Mouse (Mus musculus): Measurements from ENCODE around the gene Surf6.

Gene Surf6

DNA sequence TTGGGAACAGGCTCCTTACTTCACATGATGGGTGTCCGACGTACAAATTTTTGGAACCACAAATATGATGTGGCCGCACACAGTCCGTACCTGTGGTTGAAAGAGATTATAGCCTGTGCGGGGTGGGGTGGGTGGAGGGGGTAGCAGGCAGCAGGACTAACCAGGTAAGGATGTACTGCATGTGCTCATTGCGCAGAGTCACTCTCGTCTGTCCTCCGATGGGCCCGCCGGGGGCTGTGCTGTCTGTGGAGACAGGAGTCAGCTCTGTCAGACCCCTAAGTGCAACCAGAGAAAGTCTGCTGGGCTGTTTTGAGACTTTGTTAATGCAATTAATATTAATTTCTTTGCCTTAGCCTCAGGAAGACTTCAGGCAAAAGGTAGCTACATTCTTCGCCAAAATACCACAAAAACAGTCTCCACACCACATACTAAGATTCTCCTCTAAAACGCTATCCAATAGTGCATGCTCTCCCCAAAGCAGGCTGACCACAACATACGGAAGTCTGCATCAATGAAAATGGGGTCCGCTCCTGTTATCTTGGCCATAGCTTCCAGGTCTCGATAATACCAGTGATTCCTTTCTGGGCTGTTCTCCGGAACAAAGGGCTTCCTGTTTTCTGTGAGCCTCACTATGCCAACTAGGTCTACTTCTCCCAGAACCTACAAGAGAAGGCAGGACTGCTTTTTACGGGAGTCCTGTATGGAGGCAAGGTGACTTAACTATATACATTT lies 10.9 kb upstream of the Surf6 start:
- DNase-seq (ENCODE audit: low read depth, low spot score), result peak; percentile 38

DNA sequence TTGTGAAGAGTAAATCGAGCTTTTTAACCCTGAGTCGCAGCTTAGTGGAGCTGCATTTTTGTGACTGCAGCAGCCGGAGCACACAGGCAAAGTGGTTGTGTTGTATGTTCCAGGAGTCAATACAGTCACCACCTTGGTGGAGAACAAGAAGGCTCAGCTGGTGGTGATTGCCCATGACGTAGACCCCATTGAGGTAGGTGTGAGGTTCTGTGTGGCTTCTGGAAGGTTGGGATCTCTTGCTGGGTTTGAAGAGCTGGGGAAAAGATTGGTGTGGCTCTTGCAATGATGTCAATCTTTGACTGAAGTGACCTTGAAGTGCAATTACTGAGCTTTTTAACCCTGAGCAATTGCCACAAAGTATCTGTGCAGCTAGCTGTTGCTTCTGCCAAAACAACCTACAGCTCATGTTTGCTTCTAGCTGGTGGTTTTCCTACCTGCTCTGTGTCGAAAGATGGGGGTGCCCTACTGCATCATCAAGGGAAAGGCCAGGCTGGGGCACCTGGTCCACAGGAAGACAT lies 9.6 kb upstream of the Surf6 start:
- peak; percentile 51 for DNase-seq (ENCODE audit: low read depth, low spot score)

DNA sequence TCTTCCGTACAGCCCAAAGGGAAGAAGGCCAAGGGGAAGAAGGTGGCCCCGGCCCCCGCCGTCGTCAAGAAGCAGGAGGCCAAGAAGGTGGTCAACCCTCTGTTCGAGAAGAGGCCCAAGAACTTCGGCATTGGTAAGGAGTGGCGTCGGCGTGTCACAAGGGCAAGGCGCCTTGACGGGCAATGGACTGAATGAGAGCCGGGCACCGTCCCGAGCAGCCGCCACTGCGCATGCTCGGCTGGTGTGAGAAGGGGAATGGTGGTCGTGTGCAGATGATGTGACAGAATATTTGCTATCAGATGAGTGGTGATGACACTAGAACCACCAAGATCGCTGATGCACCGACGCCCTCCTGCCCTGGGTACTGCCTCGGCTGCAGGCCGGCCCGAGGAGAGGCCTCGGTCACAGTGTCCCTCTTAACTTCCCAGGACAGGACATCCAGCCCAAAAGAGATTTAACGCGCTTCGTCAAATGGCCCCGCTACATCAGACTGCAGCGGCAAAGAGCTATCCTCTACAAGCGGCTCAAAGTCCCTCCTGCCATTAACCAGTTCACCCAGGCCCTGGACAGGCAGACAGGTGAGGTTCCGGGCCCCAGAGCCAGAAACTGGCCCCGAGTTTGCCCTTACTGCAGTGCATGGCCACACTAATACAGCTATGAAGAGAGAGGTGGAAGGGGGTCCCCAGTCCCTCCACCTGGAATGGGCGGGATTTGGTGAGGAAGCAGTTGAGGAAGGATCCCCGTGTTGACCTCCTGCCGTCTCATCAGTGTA lies 8.5 kb upstream of the Surf6 start:
- DNase-seq (ENCODE audit: low read depth, low spot score), result peak; percentile 82

DNA sequence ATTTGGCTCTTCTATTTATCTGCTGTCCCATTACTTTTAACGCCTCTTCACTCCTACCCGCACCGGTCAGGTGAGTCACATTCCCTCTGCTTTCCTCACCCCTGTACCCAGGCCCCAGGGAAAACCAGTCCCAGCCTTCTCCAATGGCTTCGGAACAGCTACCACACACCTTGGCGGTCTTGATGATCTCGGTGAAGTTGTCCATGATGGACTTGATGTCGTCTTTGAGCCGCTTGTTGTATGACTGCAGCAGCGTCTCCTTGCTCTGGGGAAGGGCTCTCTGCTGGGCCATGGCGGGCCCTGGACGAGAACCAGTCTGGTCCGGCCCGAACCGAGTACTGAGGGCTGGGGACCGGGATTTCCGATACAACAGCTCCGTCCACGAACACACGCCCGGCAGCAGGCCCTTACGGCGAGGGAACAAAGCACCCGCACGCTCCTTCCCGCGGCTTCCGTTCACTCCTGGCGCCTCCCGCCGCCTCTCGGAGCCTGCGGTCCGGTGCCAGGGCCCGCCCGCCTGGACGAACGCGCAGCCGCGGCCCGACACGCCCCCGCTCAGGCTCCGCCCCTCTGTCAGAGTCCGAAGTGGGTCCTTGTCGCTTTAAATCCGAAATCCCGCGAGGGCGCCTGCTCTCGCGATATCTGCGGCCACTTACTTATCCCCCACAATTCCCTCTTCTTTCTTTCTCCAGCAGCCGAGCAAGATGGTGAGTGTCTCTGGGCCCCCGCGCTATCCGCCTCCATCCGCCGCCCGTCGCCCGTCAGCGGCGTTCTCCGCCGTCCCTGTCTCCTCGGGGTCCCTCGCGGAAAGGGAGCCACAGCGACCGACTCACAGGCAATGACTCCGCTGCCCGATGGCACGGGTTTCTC lies 7.7 kb upstream of the Surf6 start, which contains the start of the genes Med22 and Rpl7a:
Med22 (minus strand) TSS at position 554 of the 870 bp plus-strand sequence.
Rpl7a (plus strand) TSS at position 641 of the 870 bp plus-strand sequence.
- DNase-seq (ENCODE audit: low read depth, low spot score), result peak; percentile 99

DNA sequence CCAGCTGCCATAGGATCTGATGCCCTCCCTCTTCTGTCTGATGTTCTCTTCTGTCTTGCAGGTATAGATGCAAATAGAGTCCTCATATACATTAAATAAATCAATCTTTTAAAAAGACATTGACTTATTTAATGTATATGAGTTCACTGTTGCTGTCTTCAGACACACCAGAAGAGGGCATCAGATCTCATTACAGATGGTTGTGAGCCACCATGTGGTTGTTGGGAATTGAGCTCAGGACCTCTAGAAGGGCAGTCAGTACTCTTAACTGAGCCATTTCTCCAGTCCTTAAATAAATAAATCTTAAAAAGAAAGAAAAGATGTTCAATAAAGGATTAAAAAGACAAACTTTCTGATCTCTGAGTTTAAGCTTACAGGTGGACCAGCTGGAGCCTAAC lies 6.7 kb upstream of the Surf6 start:
- DNase-seq (ENCODE audit: low read depth, low spot score), result no peak

DNA sequence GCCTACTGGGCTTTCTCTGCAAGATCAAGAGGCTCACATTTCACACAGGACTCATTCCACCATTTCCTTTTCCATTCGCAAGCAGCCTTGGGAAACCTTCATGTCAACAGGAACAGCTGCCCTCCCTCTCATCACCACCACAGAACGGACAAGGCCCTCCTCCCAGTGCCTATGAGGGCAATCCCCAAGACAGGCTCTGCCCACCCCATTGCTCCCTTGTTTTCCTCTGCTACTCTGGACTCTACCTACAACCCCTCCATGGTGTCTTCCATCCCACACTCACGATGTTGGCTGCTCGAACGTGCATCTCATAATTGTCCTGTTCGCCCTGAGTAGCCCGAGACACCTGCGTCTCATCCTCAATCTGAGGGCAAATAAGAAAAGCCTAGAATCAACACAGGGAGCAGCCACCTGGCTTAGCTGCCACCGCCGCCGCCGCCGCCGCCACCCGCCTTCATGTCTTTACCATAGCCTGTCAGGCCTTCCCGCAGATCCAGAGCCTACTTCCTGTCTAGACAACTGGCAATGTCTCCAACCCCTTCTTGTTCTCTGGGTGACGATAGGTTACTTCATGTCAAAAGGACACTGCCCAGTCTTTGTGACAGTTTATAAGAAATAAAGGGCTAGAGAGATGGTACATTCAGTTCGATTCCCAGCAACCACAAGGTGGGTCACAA lies 6.2 kb upstream of the Surf6 start:
- no peak for DNase-seq (ENCODE audit: low read depth, low spot score)

DNA sequence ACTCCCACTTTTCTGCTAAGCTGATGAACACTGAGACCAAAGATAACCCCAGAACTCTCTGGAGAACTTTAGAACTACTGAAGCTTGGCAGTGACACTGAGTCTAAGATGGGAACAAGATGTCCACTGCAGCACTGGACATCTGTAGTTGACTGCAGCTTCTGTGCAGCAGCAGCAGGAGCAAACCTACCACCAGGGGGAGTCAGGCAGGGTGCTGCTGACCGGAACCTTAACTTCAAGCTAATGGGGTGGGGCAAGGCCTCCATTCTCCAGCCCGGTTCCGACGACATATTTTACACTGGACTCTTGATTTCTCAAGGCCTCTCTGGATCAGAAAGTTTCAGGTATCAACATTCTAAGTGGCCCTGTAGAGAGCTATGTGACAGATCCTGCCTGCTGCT lies 4.4 kb upstream of the Surf6 start:
- DNase-seq (ENCODE audit: low read depth, low spot score), result peak; percentile 54

DNA sequence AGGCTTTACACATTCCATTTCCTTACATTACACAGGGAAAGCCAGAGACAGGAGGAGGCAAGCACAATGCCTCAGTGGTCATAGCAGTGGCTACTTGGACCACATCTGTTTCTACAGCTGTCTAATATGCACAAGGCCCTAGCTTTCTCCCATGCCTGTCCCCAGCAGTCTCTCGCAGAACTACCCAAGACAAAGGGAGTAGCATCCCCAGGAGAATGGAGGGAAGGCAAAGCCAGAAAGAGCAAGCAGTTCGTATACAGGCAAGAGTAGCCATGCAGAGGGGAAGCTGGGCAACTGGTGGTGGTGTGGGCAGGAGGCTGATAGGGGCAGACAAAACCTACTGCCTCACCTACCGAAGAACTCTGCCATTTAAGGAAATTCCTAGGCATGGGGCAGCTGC lies 3.8 kb upstream of the Surf6 start:
- DNase-seq (ENCODE audit: low read depth, low spot score), result no peak

DNA sequence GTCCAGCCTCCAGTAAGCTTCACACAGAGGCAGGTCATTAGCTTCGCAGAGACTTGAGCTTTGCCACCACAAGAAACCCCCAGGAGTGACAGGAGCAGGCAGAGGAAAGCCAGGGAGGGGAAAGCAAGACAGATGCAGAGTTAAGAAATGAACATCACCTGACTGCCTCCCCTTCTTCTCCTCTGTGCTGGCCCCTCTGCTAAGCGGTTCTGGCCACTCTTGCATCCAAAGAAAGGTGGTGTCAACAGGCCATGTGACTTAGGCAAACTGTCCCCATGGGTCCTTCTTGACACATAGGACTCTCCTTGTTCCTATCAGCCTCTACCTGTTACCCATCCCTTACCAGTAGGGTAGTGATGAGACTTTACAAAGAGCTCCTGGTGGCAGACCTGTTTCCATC lies 3.3 kb upstream of the Surf6 start:
- DNase-seq (ENCODE audit: low read depth, low spot score), result no peak

DNA sequence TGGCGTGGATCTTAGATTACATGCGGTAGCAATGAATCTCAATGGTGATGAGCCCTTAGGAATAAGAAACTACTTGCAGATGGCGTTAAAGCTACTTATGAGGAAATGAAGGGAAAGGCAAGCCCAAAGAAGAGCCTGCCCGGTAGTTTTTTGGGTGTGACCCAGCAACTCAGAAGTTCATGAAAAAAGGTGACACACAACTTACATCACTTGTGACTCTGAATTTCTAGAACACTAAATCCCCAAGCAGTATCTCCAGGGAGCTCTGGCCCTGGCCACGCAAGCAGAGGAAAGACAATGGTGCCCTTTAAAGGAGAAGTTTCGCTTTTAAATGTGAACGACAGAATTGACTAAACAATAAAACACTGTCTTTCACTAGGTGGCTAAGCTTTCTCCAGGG lies 632 bp upstream of the Surf6 start:
- no peak for DNase-seq (ENCODE audit: low read depth, low spot score)

DNA sequence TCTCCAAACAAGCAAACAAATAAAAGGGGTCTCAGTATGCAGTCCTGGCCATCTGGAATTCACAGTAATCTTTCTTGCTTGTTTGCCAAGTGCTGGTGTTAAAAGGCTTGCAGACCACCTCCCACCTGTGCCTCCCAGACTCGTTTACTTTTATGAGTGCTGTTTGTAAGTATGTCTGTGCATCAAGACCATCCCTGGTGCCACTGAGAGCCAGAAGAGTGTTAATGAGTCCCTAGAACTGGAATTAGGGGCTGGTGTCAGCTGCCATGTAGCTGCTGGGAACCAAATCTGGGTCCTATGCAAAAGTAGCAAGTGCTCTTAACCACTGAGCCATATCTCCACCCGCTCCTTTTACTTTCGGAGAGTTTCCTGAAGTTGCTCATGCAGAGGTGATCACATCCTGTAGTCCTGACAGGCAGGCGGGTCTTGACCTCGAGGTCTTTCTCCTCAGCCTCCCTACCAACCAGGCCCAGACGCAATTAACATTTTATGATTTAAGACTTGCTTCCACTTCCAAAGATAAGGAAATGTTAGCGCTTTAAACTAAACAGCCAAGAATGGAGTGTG lies 762 bp downstream of the Surf6 start:
- DNase-seq (ENCODE audit: low read depth, low spot score), result no peak

DNA sequence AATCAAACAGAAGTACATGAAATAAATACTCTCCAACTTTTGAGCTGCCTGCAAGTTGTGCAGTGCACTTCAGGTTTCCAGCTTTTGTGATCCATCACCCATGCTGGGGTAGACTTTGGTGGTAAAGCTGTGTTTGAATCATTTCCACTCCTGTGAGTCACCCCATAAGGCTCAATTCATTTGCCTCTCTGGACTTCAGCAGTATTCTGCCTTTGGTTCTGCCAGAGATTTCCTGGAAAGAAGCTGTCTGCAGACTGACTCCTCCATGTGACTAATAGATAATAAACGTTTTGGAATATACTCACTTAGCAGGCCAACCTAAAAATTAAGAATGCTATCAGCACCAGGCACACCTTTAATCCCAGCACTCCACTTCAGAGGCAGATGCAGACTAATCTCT lies 1.9 kb downstream of the Surf6 start:
- DNase-seq (ENCODE audit: low read depth, low spot score), result no peak

DNA sequence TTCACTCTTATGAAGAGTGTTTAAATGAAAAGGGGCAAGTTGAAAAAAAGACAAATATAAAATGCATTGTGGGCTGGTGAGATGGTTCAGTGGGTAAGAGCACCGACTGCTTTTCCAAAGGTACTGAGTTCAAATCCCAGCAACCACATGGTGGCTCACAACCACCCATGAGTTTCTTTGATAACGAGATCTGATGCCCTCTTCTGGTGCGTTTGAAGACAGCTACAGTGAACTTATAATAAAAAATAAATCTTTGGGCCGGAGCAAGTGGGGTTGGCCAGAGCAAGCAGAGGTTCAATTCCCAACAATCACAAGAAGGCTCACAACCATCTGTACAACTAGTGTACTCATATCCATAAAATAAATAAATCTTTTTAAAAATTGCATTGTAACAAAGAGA lies 6.8 kb downstream of the Surf6 start:
- DNase-seq (ENCODE audit: low read depth, low spot score), result no peak

DNA sequence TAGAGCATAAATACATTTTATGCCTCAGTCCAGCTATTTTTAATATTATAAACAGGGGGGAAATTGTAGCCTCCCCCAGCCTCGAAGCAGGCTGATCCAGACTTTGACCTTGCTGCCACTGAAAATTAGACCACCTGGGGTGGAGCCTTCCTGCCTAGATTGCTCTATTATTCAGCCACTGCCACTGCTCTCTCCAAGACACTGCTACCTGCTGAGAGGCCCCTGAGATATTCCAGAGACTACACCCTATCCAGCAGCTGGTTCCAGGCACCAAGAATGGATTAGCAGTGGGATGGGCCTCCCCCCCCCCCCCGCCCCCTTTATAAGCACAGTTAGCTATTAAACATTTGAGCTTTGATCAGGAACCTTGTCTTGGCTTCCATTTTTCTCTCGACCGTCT lies 16.5 kb downstream of the Surf6 start:
- peak; percentile 61 for DNase-seq (ENCODE audit: low read depth, low spot score)

DNA sequence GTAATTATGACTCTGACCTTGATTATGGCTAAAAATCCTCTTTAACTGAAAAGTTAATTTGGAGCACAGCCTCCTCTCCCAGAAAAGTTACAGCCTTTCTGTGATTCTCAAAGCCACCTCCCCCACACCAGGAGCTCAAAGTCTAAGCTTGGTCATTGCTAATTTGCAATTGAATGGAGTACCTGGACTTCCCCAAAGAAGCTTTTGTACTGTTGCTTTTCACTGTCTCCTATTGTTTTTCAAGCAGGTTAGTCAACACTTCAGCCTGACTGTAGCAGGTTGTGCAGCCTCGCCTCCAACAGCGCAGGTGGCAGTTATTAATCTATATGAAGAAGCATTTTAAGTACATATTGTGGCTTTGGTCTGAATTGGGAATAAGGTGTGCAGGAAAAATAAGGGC lies 17.1 kb downstream of the Surf6 start:
- peak; percentile 56 for DNase-seq (ENCODE audit: low read depth, low spot score)

DNA sequence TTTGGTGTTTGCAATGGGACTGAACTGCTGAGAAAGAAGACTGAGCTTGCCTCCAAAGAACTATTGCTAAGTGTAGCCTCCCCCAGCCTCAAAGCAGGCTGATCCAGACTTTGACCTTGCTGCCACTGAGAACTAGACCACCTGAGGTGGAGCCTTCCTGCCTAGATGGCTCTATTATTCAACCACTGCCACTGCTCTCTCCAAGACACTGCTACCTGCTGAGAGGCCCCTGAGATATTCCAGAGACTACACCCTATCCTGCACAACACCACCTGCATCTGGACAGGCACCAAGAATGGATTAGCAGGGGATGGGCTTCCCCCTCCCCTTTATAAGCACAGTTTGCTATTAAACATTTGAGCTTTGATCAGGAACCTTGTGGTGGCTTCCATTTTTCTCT lies 24.1 kb downstream of the Surf6 start:
- peak; percentile 59 for DNase-seq (ENCODE audit: low read depth, low spot score)

DNA sequence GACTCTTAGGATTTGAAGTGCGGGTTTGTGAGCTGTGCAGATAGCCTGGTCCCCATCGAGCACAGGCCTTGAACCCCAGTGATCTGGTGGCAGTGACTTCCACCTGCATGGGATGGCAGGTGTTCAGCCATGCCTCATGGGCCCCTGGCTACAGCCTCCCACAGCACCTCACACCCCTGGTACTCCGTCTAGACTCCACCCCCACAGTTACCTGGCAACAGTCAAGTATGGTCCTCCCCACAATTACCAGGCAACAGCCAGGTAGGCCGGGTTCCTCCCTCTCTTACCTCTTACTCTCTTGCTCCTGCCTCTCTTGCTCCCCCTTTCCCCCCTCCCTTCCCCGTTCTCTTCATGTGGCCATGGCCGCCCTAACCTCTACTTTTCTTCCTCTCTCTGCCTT lies 32.0 kb downstream of the Surf6 start:
- DNase-seq (ENCODE audit: low read depth, low spot score), result peak; percentile 53

DNA sequence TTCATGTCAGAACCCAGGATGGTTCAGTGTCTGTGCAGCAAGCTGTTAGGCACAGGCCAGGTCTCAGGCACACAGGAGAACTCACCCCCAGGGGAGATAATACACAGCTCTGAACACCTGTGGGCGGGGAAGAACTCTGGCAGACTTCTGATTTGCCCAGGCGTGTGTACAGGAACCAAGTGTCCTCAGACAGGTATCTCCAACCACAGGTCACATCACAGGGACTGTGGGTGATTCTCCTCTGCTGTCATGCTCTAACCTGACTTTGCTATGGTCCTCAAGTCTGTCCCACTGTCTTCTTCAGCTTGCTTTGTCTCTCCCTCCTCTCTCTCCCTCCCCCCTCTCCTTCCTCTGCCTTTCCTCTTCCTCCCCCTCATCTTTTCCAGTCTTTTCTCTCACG lies 37.8 kb downstream of the Surf6 start, which contains the start of gene Abo:
Abo (minus strand) TSS at position 101 of the 400 bp plus-strand sequence.
- no peak for DNase-seq (ENCODE audit: low read depth, low spot score)

DNA sequence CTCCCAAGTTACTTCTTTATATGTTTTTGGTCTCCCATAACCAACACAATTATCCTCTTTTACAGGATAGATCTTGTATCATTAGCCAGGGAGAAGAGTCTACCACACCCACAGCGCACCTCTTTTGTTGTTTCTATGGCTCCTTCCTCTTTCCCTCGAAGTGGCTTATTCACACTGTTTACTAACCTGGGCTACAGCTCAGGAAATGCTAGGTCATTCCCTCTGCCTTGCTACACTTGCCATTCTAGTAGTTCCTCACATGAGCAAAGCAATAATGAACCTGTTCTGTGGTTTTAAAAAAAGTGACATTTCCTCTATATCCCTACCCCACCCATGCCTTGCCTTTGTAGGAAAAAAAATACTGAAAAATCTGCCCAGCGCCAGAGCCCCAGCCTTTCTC lies 39.8 kb downstream of the Surf6 start:
- no peak for DNase-seq (ENCODE audit: low read depth, low spot score)

DNA sequence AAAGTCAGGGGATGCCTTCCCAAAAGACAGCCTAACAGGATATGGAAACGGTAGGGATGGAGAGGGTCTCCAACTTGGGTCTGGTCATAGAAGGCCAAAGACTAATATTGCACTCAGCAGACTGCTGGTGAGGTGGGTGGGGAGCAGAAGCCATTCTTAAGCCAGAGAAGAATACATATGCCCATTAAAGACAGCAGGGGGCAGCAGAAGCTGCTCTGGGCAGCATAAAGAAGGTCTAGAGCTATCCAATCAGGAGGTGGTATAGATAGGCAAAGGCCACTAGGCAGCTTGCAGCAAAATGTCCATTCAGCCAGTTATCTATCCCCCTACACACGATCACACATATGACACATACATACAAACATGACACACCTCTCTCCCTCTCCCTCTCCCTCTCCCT lies 55.0 kb downstream of the Surf6 start:
- peak; percentile 60 for DNase-seq (ENCODE audit: low read depth, low spot score)
